Mouse (Mus musculus) cerebellum, adult 2 months (tissue): ENCODE data around the gene C130032M10Rik.

Source experiments
- CTCF ChIP-seq: fragments of 200-500 bp; IDR thresholded peaks from 2 replicates; pipeline ENCODE4 v1.5.1; 2011; ENCODE audit warnings: low read depth, mild to moderate bottlenecking, control low read depth, low read length, moderate library complexity, borderline replicate concordance; ENCODE audit not compliant: insufficient read depth
- POLR2A ChIP-seq: fragments of 200-500 bp; IDR thresholded peaks from 2 replicates; pipeline ENCODE4 v1.6.1; 2011; ENCODE audit warnings: low read length, control low read depth, borderline replicate concordance; ENCODE audit not compliant: insufficient read depth

- TF ChIP-seq POLR2A (no peak), CTCF (no peak)
These were observed 33.0 kb downstream of the C130032M10Rik start for GRCm38 (mm10) chr9:114548496-114548895.
